Mouse (Mus musculus): Measurements from ENCODE around the gene Gm10697. TPM values are rescaled to one million over a fixed set of nuclear protein-coding genes. Genes with fewer than 3 reads are reported as not detected.
"Not testable (repeated sequence)": the region's sequence is repeated elsewhere in the genome, so short reads cannot be mapped to it uniquely, and the experiment has no call there.

Gene Gm10697
- polyA plus RNA-seq (2012; rRNA removed): not detected in 2 replicates

DNA sequence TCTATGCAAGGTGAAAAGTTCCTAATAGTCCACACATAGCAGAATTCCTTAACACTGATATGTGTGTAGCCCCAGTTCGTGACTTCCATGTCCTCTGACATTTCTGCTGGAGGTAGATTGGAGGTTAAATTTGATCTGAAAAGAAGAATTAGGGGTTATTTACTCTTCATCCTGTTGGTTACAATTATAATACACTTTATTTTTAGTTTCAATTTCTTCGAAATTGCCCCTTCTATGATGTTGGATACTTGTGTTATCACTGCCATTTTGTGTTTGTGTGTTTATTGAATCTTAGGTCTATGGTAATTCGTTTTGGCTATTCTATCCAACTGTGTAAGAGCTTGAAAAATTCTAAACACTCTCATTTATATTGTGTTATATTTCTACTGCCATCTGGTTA lies at the start of gene Gm10697:
Gene Gm10697, minus strand, starts transcription at position 101 of the 400 bp plus-strand sequence.
- H3K4me1 ChIP-seq (ENCODE audit: control insufficient read depth, insufficient read depth, low read length); H3K27me3 ChIP-seq (ENCODE audit: control insufficient read depth, insufficient read depth, low read length); H3K27ac ChIP-seq (ENCODE audit: control insufficient read depth, insufficient read depth, low read depth, low read length); H3K4me3 ChIP-seq (ENCODE audit: control insufficient read depth, low read depth, low read length); H3K36me3 ChIP-seq (ENCODE audit: control insufficient read depth, insufficient read depth, low read length): not testable (repeated sequence)

DNA sequence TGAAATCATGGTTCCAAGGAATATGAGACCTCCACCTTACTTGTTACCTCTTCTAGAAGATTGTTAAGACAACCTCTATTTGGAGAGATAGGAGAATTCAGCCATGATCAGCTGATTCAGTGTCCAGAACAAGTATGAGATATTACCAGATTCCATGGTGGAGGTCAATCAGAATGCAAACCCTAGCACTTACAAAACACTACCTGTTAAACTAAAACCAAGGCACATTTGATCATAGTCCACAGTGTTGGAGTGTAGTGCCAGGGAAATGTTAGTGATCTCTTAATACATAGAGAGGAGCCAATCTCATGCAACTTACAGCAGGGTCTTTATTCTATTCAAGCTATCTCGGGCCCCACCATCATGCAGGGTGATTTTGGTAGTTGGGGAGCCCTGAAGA lies 42.6 kb upstream of the Gm10697 start:
- not testable (repeated sequence) for H3K27ac ChIP-seq (ENCODE audit: control insufficient read depth, insufficient read depth, low read depth, low read length); H3K36me3 ChIP-seq (ENCODE audit: control insufficient read depth, insufficient read depth, low read length); H3K4me1 ChIP-seq (ENCODE audit: control insufficient read depth, insufficient read depth, low read length); H3K27me3 ChIP-seq (ENCODE audit: control insufficient read depth, insufficient read depth, low read length); H3K4me3 ChIP-seq (ENCODE audit: control insufficient read depth, low read depth, low read length)

DNA sequence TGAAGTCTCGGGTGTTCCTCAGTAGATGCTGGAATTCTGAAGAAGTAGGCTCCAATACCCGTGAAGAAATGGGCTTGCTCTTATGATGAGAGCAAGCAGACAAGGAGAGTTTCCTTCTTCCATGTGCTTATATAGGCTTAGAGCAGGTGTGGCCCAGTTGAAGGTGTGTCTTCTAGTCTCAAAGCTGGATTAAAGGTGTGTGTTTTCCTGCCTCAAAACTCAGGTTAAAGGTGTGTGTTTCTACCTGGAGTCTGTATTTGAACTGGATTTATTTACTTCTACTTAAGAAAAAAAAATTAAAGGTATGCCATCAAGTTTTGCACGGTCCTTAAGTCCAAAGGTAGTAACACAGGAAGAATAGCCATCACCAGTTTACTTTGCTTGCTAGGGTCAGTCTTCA lies 17.7 kb downstream of the Gm10697 start, which contains the start of gene Gm9125:
Gene Gm9125, minus strand, starts transcription at position 101 of the 400 bp plus-strand sequence.
- not testable (repeated sequence) for H3K27me3 ChIP-seq (ENCODE audit: control insufficient read depth, insufficient read depth, low read length); H3K36me3 ChIP-seq (ENCODE audit: control insufficient read depth, insufficient read depth, low read length); H3K4me3 ChIP-seq (ENCODE audit: control insufficient read depth, low read depth, low read length); H3K4me1 ChIP-seq (ENCODE audit: control insufficient read depth, insufficient read depth, low read length); H3K27ac ChIP-seq (ENCODE audit: control insufficient read depth, insufficient read depth, low read depth, low read length)

DNA sequence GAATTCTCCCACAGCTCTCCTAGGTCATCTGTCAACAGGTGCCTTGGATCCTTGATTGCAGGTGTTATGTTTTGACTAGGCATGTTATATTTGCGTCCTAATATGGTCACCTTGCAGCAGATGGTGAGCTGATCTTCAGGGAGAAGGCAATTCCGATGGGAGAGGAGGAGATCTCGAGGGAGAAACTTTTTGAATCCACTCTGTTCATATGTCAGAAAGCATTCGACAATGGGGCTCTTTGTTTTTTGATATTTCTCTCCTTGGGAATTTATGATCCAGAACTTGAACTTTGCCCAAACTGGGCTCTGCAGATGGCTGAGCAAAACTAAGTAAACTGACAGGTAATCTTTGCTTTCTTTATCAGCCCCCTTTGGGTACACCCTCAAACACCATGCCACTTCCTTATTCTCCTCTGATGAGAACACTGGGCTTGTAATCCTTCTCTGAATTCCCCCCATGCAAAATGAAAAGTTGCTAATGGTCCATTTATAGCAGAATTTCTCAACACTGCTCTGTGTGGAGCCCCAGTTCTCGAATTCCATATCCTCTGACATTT lies 22.8 kb downstream of the Gm10697 start:
- H3K4me1 ChIP-seq (ENCODE audit: control insufficient read depth, insufficient read depth, low read length); H3K27ac ChIP-seq (ENCODE audit: control insufficient read depth, insufficient read depth, low read depth, low read length); H3K36me3 ChIP-seq (ENCODE audit: control insufficient read depth, insufficient read depth, low read length); H3K4me3 ChIP-seq (ENCODE audit: control insufficient read depth, low read depth, low read length); H3K27me3 ChIP-seq (ENCODE audit: control insufficient read depth, insufficient read depth, low read length): not testable (repeated sequence)

DNA sequence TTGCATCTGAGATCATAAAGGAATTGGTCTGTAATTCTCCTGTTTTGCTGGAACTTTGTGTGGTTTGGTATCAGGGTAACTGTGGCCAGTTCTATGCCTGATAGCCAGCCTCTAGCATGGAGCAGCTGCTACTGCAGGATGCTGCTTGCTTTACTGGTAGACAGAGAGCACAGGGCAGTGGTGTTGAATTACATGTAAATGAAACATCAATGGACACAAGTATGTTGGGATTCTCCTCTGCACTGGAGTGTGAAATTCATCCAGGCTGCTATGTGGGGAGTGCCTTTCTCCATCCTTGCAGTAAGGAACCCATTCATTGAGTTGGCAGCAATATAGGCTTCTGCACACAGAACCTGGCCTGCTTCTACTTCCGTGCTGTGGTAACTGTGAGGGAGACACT lies 34.2 kb downstream of the Gm10697 start:
- H3K4me1 ChIP-seq (ENCODE audit: control insufficient read depth, insufficient read depth, low read length); H3K4me3 ChIP-seq (ENCODE audit: control insufficient read depth, low read depth, low read length); H3K27me3 ChIP-seq (ENCODE audit: control insufficient read depth, insufficient read depth, low read length): not testable (repeated sequence)

DNA sequence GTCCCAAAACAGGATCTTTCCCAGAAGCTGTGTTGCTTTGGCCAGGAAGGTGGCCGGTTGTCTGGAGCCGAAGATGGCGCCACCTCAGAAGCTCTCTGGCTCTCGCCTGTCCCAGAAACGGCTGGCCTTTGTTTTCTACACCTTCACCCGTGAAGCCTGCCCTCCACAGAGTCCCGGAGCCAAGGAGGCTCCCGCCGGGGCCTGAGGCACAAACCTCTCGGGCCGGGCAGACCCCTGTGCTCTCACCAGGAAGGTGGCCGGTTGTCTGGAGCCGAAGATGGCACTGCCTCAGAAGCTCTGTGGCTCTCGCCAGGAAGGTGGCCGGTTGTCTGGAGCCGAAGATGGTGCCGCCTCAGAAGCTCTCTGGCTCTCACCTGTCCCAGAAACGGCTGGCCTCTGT lies 38.0 kb downstream of the Gm10697 start:
- H3K4me3 ChIP-seq (ENCODE audit: control insufficient read depth, low read depth, low read length); H3K4me1 ChIP-seq (ENCODE audit: control insufficient read depth, insufficient read depth, low read length); H3K36me3 ChIP-seq (ENCODE audit: control insufficient read depth, insufficient read depth, low read length); H3K27ac ChIP-seq (ENCODE audit: control insufficient read depth, insufficient read depth, low read depth, low read length); H3K27me3 ChIP-seq (ENCODE audit: control insufficient read depth, insufficient read depth, low read length): not testable (repeated sequence)

More for the DNA sequence above, 34.2 kb downstream of the Gm10697 start:
- not testable (repeated sequence) for H3K27ac ChIP-seq (ENCODE audit: control insufficient read depth, insufficient read depth, low read depth, low read length); H3K36me3 ChIP-seq (ENCODE audit: control insufficient read depth, insufficient read depth, low read length)

Other genes with a start within 250 kb of the Gm10697 start
- gene Tdpoz3, start 246.6 kb downstream of the Gm10697 start, polyA plus RNA-seq (2012; rRNA removed): not detected in 2 replicates
- not detected in 2 replicates for gene Gm9117, start 129.1 kb downstream of the Gm10697 start, polyA plus RNA-seq (2012; rRNA removed)
- not detected in 2 replicates for gene Tdpoz5, start 111.3 kb downstream of the Gm10697 start, polyA plus RNA-seq (2012; rRNA removed)
- not detected in 2 replicates for gene Gm9125, start 17.8 kb downstream of the Gm10697 start, polyA plus RNA-seq (2012; rRNA removed)
- not detected in 2 replicates for gene Gm10696, start 105.5 kb upstream of the Gm10697 start, polyA plus RNA-seq (2012; rRNA removed)
- gene Gm5286, start 124.1 kb upstream of the Gm10697 start, polyA plus RNA-seq (2012; rRNA removed): 0.14 and 0.16 TPM in 2 replicates
- gene Gm4778, start 191.4 kb upstream of the Gm10697 start, polyA plus RNA-seq (2012; rRNA removed): not detected in 2 replicates
- 7.3 and 9.0 TPM in 2 replicates for gene Them4, start 237.4 kb upstream of the Gm10697 start, polyA plus RNA-seq (2012; rRNA removed)